Comparison of ENCODE assay signal across 7 mouse cellular contexts in the genomic region with DNA sequence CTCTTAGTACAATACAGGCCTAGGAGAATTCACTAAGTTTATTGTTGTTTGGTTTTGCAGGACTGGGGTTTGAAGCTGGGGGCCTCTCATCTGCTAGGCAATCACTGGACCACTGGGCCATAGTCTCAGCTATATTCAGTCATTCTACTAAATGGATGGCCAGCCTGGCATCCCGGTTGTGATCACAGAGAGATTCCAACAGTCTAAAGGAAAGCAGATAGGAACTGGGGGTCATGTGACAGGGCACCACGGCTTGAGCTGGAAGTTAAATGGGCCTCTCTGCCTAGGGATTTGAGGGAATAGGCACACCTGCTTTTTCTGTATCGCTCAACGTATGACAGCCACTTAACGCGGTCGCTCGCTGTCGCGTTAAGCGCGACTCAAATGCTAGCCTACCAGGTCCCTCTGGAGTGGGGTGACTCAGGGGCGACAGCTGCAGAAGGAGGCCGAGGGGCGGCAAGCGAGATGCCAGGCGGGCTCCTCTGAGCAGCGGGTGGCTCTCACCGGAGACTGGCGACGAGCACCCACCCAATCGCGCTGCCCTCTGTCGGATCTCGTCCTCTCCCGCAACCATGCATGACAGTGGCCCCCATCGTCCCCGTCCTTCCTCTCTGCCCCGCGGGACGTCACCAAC. TPM values are rescaled to one million over a fixed set of nuclear protein-coding genes. Genes with fewer than 3 reads are reported as not detected.
DNase-seq lines count a peak whose midpoint lies in the region; ATAC-seq and TF ChIP-seq lines count a peak whose summit lies in the region.

No protein-coding gene starts in this region.

- H3K4me2 ChIP-seq in lung, embryonic 16.5 days (ENCODE audit: low read depth, low read length), result peak overlapping the region; percentile 79
- peak overlapping the region; percentile 96 for H3K4me2 ChIP-seq in embryonic facial prominence, embryonic 13.5 days

- H3K9ac ChIP-seq in lung, embryonic 16.5 days (ENCODE audit: low read length), result peak overlapping the region; percentile 77
- H3K9ac ChIP-seq in embryonic facial prominence, embryonic 13.5 days, result peak overlapping the region; percentile 87

- peak overlapping the region; percentile 54; the same call in 1 of the 2 replicates for H3K27ac ChIP-seq in lung, embryonic 16.5 days (ENCODE audit: low read length)
- peak overlapping the region; percentile 11; the same call in 1 of the 2 replicates for H3K27ac ChIP-seq in embryonic facial prominence, embryonic 13.5 days
- H3K27ac ChIP-seq in limb, embryonic 10.5 days, result peak overlapping the region; percentile 90
- no peak overlapping the region for H3K27ac ChIP-seq in olfactory bulb, adult 2 months (ENCODE audit: insufficient read depth, low read depth, low read length)

- peaks cover 4% of the 10 kb centered on the region; the same call in 1 of the 2 replicates for H3K36me3 ChIP-seq in lung, embryonic 16.5 days (ENCODE audit: control insufficient read depth, insufficient read depth, low read length)
- peaks cover 13% of the 10 kb centered on the region for H3K36me3 ChIP-seq in embryonic facial prominence, embryonic 13.5 days
- H3K36me3 ChIP-seq in limb, embryonic 10.5 days, result peaks cover 17% of the 10 kb centered on the region

- TF ChIP-seq CTCF in olfactory bulb, adult 2 months (IDR thresholded peaks at IDR 0.05; ENCODE audit: insufficient read depth, low read depth, low read length), result no peak

- peak overlapping the region; percentile 79 for H3K4me3 ChIP-seq in lung, embryonic 16.5 days (ENCODE audit: low read length)
- H3K4me3 ChIP-seq in embryonic facial prominence, embryonic 13.5 days, result peak overlapping the region; percentile 76
- peak overlapping the region; percentile 94 for H3K4me3 ChIP-seq in limb, embryonic 10.5 days
- H3K4me3 ChIP-seq in olfactory bulb, adult 2 months (ENCODE audit: insufficient read depth, low read depth, low read length), result peak overlapping the region; percentile 83

- H3K9me3 ChIP-seq in lung, embryonic 16.5 days (ENCODE audit: control insufficient read depth, low read length), result no peaks in the 10 kb centered on the region
- no peaks in the 10 kb centered on the region for H3K9me3 ChIP-seq in embryonic facial prominence, embryonic 13.5 days
- H3K9me3 ChIP-seq in limb, embryonic 10.5 days (replicated peaks), result no peaks in the 10 kb centered on the region

- no peak for DNase-seq in lung, postnatal 10 days
- no peak for DNase-seq in limb, embryonic 10.5 days (ENCODE audit: low spot score)
- no peak for DNase-seq in left cerebral cortex, adult 11 months (ENCODE audit: low spot score)
- DNase-seq in urinary bladder, postnatal 25 days (ENCODE audit: low spot score), result no peak

- no peaks in the 10 kb centered on the region for H3K27me3 ChIP-seq in lung, embryonic 16.5 days (ENCODE audit: control insufficient read depth, insufficient read depth, low read depth, low read length)
- H3K27me3 ChIP-seq in embryonic facial prominence, embryonic 13.5 days, result no peaks in the 10 kb centered on the region
- no peaks in the 10 kb centered on the region for H3K27me3 ChIP-seq in limb, embryonic 10.5 days (ENCODE audit: low read depth, poor library complexity, severe bottlenecking)

- ATAC-seq in lung, embryonic 16.5 days (ENCODE audit: low read depth), result peak; percentile 32; the same call in 1 of the 2 replicates
- ATAC-seq in embryonic facial prominence, embryonic 13.5 days (ENCODE audit: insufficient number of reproducible peaks, insufficient read depth, low FRiP score, low TSS enrichment, low read depth), result 0 out of 2 replicates have a peak, but pooled peaks have one; percentile 5

- 0% methylated on average over 31 of the region's 31 CpGs for WGBS in lung, embryonic 16.5 days
- under 1% methylated on average over 31 of the region's 31 CpGs for WGBS in embryonic facial prominence, embryonic 13.5 days
- WGBS in limb, embryonic 10.5 days, result under 1% methylated on average over 31 of the region's 31 CpGs
- WGBS in olfactory bulb, adult 2 months, result under 1% methylated on average over 31 of the region's 31 CpGs

- no peak for TF ChIP-seq POLR2A in olfactory bulb, adult 2 months (IDR thresholded peaks at IDR 0.05; ENCODE audit: insufficient read depth, low read depth, low read length)

- peaks cover 15% of the 10 kb centered on the region for H3K4me1 ChIP-seq in lung, embryonic 16.5 days (replicated peaks; ENCODE audit: control insufficient read depth, insufficient read depth, low read length)
- H3K4me1 ChIP-seq in embryonic facial prominence, embryonic 13.5 days, result peaks cover 30% of the 10 kb centered on the region
- peaks cover 27% of the 10 kb centered on the region for H3K4me1 ChIP-seq in limb, embryonic 10.5 days
- H3K4me1 ChIP-seq in olfactory bulb, adult 2 months (ENCODE audit: control insufficient read depth, insufficient read depth, low read length), result peaks cover 7% of the 10 kb centered on the region

RNA-seq across cellular contexts. Expression of a gene that starts 0.4 kb away (rescaled TPM):
- polyA plus RNA-seq in lung, embryonic 16.5 days (2015; fragmentation: Nextera tagmentation; extraction: Ambion mirVana), result 61.1 and 64.9 TPM in 2 replicates
- 52.7 and 60.5 TPM in 2 replicates for polyA plus RNA-seq in embryonic facial prominence, embryonic 13.5 days (2015; fragmentation: Nextera tagmentation; extraction: Ambion mirVana)
- 81.2 and 90.7 TPM in 2 replicates for polyA plus RNA-seq in limb, embryonic 10.5 days (2016; fragmentation: Nextera tagmentation; extraction: Ambion mirVana)
- not detected in 2 replicates for polyA plus RNA-seq in olfactory bulb, adult 2 months (2012; ENCODE audit: insufficient read depth, insufficient read length, low replicate concordance, missing spikeins)

RNA-seq across cellular contexts. Expression of a gene that starts 0.8 kb away (rescaled TPM):
- 19.4 and 20.1 TPM in 2 replicates for polyA plus RNA-seq in lung, embryonic 16.5 days (2015; fragmentation: Nextera tagmentation; extraction: Ambion mirVana)
- polyA plus RNA-seq in embryonic facial prominence, embryonic 13.5 days (2015; fragmentation: Nextera tagmentation; extraction: Ambion mirVana), result 17.2 and 17.8 TPM in 2 replicates
- 10.8 and 14.9 TPM in 2 replicates for polyA plus RNA-seq in limb, embryonic 10.5 days (2016; fragmentation: Nextera tagmentation; extraction: Ambion mirVana)
- not detected in 2 replicates for polyA plus RNA-seq in olfactory bulb, adult 2 months (2012; ENCODE audit: insufficient read depth, insufficient read length, low replicate concordance, missing spikeins)

RNA-seq across cellular contexts. Expression of a gene that starts 17.3 kb away (rescaled TPM):
- polyA plus RNA-seq in lung, embryonic 16.5 days (2015; fragmentation: Nextera tagmentation; extraction: Ambion mirVana), result 0.19 and 0.21 TPM in 2 replicates
- polyA plus RNA-seq in embryonic facial prominence, embryonic 13.5 days (2015; fragmentation: Nextera tagmentation; extraction: Ambion mirVana), result 0.10 and 0.36 TPM in 2 replicates
- not detected in 2 replicates for polyA plus RNA-seq in limb, embryonic 10.5 days (2016; fragmentation: Nextera tagmentation; extraction: Ambion mirVana)
- polyA plus RNA-seq in olfactory bulb, adult 2 months (2012; ENCODE audit: insufficient read depth, insufficient read length, low replicate concordance, missing spikeins), result not detected in 2 replicates

Comparison
In these comparisons a context has a peak if more than half of its experiments do, and no peak if none do; other contexts are left out.
1. RNA of a gene that starts 0.4 kb away (polyA plus RNA-seq): 81.2 to 90.7 TPM in limb, embryonic 10.5 days, 61.1 to 64.9 TPM in lung, embryonic 16.5 days and 52.7 to 60.5 TPM in embryonic facial prominence, embryonic 13.5 days; not detected in olfactory bulb, adult 2 months; every median in the first group is over 10 times any median in the second.
2. RNA of a gene that starts 0.8 kb away (polyA plus RNA-seq): 19.4 to 20.1 TPM in lung, embryonic 16.5 days, 17.2 to 17.8 TPM in embryonic facial prominence, embryonic 13.5 days and 10.8 to 14.9 TPM in limb, embryonic 10.5 days; not detected in olfactory bulb, adult 2 months; every median in the first group is over 10 times any median in the second.
3. Peak in every context shown above with its lines, with median percentiles within 50 percentile points of each other: H3K4me3 ChIP-seq.